Mouse (Mus musculus): Measurements from ENCODE around the gene Prkcb.

- TF ChIP-seq POLR2A (IDR thresholded peaks at IDR 0.05; ENCODE audit: extremely low read depth, insufficient read depth, low read length) (no peak), CTCF (IDR thresholded peaks at IDR 0.05; ENCODE audit: extremely low read depth, insufficient read depth, low read length) (no peak)
Observed at GRCm38 (mm10) chr7:122579461-122580157, 291.1 kb downstream of the Prkcb start.

Data from cortical plate, adult 2 months (tissue).